32 mouse cellular contexts compared by ENCODE assay signal in genomic region chr9:104489383-104489782, GRCm38 (mm10). TPM values are rescaled to one million over a fixed set of nuclear protein-coding genes. Genes with fewer than 3 reads are reported as not detected.
"Had no signal": no experiment of that assay in that cellular context is flagged by ENCODE, and none has a peak within 500 bp of the region (broad histone marks: within the 10 kb centered on the region; RNA-seq: fewer than 3 reads in every experiment).

No protein-coding gene starts in this region.

- H3K36me3 ChIP-seq: embryonic facial prominence, embryonic 10.5 days; embryonic facial prominence, embryonic 12.5 days; embryonic facial prominence, embryonic 13.5 days; embryonic facial prominence, embryonic 15.5 days; forebrain, embryonic 10.5 days; forebrain, embryonic 12.5 days; forebrain, embryonic 15.5 days had no signal

- H3K27me3 ChIP-seq: embryonic facial prominence, embryonic 12.5 days; embryonic facial prominence, embryonic 13.5 days; embryonic facial prominence, embryonic 15.5 days; forebrain, embryonic 12.5 days; forebrain, embryonic 13.5 days; forebrain, embryonic 15.5 days had no signal

- H3K4me1 ChIP-seq: embryonic facial prominence, embryonic 12.5 days; embryonic facial prominence, embryonic 13.5 days; embryonic facial prominence, embryonic 15.5 days; forebrain, embryonic 13.5 days; forebrain, embryonic 15.5 days had no signal

- ATAC-seq: forebrain, embryonic 13.5 days; forebrain, embryonic 14.5 days; forebrain, embryonic 15.5 days; forebrain, embryonic 16.5 days; forebrain, postnatal 0 days had no signal

- H3K4me3 ChIP-seq: embryonic facial prominence, embryonic 10.5 days; embryonic facial prominence, embryonic 12.5 days; embryonic facial prominence, embryonic 13.5 days; embryonic facial prominence, embryonic 15.5 days; erythroblast, embryonic 14.5 days; forebrain, embryonic 10.5 days; forebrain, embryonic 12.5 days; forebrain, embryonic 13.5 days; forebrain, embryonic 15.5 days; gastrocnemius, adult 2 months had no signal

- DNase-seq: cerebellum, adult 18-20 months; cerebellum, adult 2 months; cerebellum, adult 8-10 months; cerebellum, adult 9-10 months; cerebellum, adult 9-11 months; cerebellum, postnatal 10 days; cerebellum, postnatal 14 days; cerebellum, postnatal 25 days; cerebellum, postnatal 36 days; forebrain, postnatal 0 days; gastrocnemius, adult 2 months; gastrocnemius, postnatal 10 days; gastrocnemius, postnatal 14 days; gastrocnemius, postnatal 25 days; gastrocnemius, postnatal 36 days; heart, adult 18-20 months had no signal

- H3K9me3 ChIP-seq: embryonic facial prominence, embryonic 10.5 days; embryonic facial prominence, embryonic 12.5 days; embryonic facial prominence, embryonic 13.5 days; embryonic facial prominence, embryonic 15.5 days; forebrain, embryonic 10.5 days; forebrain, embryonic 12.5 days; forebrain, embryonic 13.5 days; forebrain, embryonic 15.5 days had no signal

- H3K4me2 ChIP-seq: embryonic facial prominence, embryonic 12.5 days; embryonic facial prominence, embryonic 13.5 days; embryonic facial prominence, embryonic 15.5 days; forebrain, embryonic 12.5 days; forebrain, embryonic 13.5 days; forebrain, embryonic 15.5 days had no signal

- H3K27ac ChIP-seq: embryonic facial prominence, embryonic 10.5 days; embryonic facial prominence, embryonic 12.5 days; embryonic facial prominence, embryonic 13.5 days; embryonic facial prominence, embryonic 15.5 days; forebrain, embryonic 10.5 days; forebrain, embryonic 12.5 days; forebrain, embryonic 13.5 days; forebrain, embryonic 15.5 days; gastrocnemius, adult 2 months had no signal

- H3K9ac ChIP-seq: embryonic facial prominence, embryonic 12.5 days; embryonic facial prominence, embryonic 13.5 days; embryonic facial prominence, embryonic 15.5 days; forebrain, embryonic 12.5 days; forebrain, embryonic 13.5 days; forebrain, embryonic 15.5 days; forebrain, postnatal 0 days had no signal

RNA-seq across cellular contexts. Expression of gene Cpne4, which starts 57.7 kb away (rescaled TPM):
- total RNA-seq: common myeloid progenitor, adult 5-6 weeks; gastrocnemius, adult 18-20 months; gastrocnemius, adult 2 months; gastrocnemius, adult 8-10 months; gastrocnemius, postnatal 14 days; gastrocnemius, postnatal 25 days; gastrocnemius, postnatal 36 days; gastrocnemius, postnatal 4 days; granulocyte monocyte progenitor cell, adult 5-6 weeks had no signal
- polyA plus RNA-seq: erythroblast, embryonic 14.5 days had no signal
